Mouse (Mus musculus): Measurements from ENCODE around the gene Teddm2. TPM values are rescaled to one million over a fixed set of nuclear protein-coding genes. Genes with fewer than 3 reads are reported as not detected.
A peak's percentile ranks its signal among the peaks of the same experiment; 100 is the strongest.

The Teddm2 gene
- total RNA-seq, 2 experiments from 2014 or later: 1.6 to 2.9 TPM

- DNase-seq: no peak
- intact Hi-C loops (cut with DNase I): no loop called here
Measured at GRCm38 (mm10) chr1:153844042-153844441, 56.0 kb downstream of the Teddm2 start, which contains the start of gene Rgsl1. TSS of gene Rgsl1 (minus strand) at chr1:153844142.

- no peak for DNase-seq
- intact Hi-C loops (cut with DNase I): no loop called here
Measured at GRCm38 (mm10) chr1:153842121-153842740, 57.8 kb downstream of the Teddm2 start.

- intact Hi-C loops (cut with DNase I): no loop called here
- no peak for DNase-seq
Measured at GRCm38 (mm10) chr1:153836036-153836435, 64.0 kb downstream of the Teddm2 start.

GRCm38 (mm10) chr1:153830746-153831145, 69.3 kb downstream of the Teddm2 start:
- intact Hi-C loops (cut with DNase I): no loop called here
- no peak for DNase-seq

- intact Hi-C loops (cut with DNase I): no loop called here
- no peak for DNase-seq
Measured at GRCm38 (mm10) chr1:153820216-153820615, 79.8 kb downstream of the Teddm2 start.

GRCm38 (mm10) chr1:153814278-153814677, 85.8 kb downstream of the Teddm2 start:
- intact Hi-C loops (cut with DNase I): no loop called here
- no peak for DNase-seq

- DNase-seq: peak in 1 of 2 experiments; percentile 59
- intact Hi-C loops (cut with DNase I): no loop called here
Measured at GRCm38 (mm10) chr1:153807390-153807993, 92.5 kb downstream of the Teddm2 start.

- no peak for DNase-seq
- intact Hi-C loops (cut with DNase I): no loop called here
Measured at GRCm38 (mm10) chr1:153803530-153803929, 96.5 kb downstream of the Teddm2 start.

- DNase-seq: no peak
- intact Hi-C loops (cut with DNase I): no loop called here
Measured at GRCm38 (mm10) chr1:153802691-153803090, 97.3 kb downstream of the Teddm2 start.

Small RNA genes within 50 kb of the gene (microRNA-seq; reads per million reads assigned to microRNA genes)
- gene Mir8114: 3.9 to 4.5 reads per million in 2 experiments

Other genes with a start within 250 kb of the Teddm2 start
- under 1 TPM in 1 of 2 experiments, not detected in 1; 0.05 TPM for gene Rgs8, start 247.2 kb downstream of the Teddm2 start, total RNA-seq (2021)
- gene Rgs16, start 159.9 kb downstream of the Teddm2 start, total RNA-seq (2021): 1 to 10 TPM in 1 of 2 experiments, under 1 TPM in 1; 0.62 to 1.1 TPM
- gene Rnasel, start 150.8 kb downstream of the Teddm2 start, total RNA-seq (2021): 1 to 10 TPM in 1 of 2 experiments, under 1 TPM in 1; 0.99 to 1.4 TPM
- gene Rgsl1, start 56.1 kb downstream of the Teddm2 start, total RNA-seq (2021): under 1 TPM in 1 of 2 experiments, not detected in 1; 0.23 TPM
- gene Teddm1b, start 25.9 kb downstream of the Teddm2 start, total RNA-seq (2021): not detected
- not detected for gene Teddm1a, start 8.5 kb downstream of the Teddm2 start, total RNA-seq (2021)
- 100 to 1,000 TPM; 354 to 444 TPM for gene Glul, start 284 bp downstream of the Teddm2 start, total RNA-seq (2021)

Measured in gastrocnemius, postnatal 36 days (tissue).